Mouse (Mus musculus): ENCODE measurements at regions not wholly inside any gene's neighbourhood (a gene's known extent, or its start where the extent isn't known, plus 50 kb on each side); places are given as distances from the start of the nearest gene placed in this dataset.
"Not testable (repeated sequence)": the region's sequence is repeated elsewhere in the genome, so short reads cannot be mapped to it uniquely, and the experiment has no call there.

DNA sequence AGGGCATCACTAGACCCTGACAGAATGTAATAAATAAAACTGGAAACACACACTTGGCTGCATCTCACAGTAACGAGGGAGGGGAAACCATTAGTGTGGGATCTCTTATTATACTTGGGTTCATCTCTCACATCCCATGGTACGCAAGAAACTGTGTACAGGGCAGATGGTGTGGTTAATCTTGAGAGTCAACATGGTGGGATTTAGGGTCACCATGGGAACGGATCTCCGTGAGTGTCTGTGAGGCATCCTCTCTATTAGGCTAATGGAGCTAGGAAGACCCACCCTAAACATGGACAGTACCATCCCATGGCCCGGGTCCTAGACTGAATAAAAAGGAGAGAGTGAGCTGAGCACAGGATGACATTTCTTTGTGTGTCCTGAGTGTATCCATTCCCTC, 130.1 kb upstream of the Dapk1 start:
- DNase-seq (ENCODE audit: low spot score in 2 of 2) = no peak

DNA sequence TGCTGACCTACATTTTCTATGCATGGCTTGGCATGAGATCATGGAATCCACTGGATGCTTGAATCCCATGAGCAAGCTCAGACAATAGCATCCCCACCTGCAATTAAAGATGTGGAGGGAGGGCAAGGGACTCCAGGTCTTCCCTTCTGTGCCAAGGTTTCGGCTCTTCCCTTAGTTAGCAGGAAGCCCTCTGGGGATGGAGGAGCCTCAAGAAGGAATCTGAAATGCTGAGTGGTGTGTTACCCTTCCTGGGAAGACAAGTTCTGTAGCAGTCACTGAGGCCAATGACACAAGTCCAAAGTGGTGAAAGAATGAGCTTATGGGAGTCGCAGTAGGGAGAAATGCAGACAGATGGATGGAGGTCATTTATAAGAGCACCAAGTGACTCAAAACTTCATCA, 125.4 kb upstream of the Dapk1 start:
- DNase-seq (ENCODE audit: low spot score in 2 of 2) = no peak

- DNase-seq (ENCODE audit: low spot score in 2 of 2) = no peak
These were observed 123.4 kb upstream of the Dapk1 start for GRCm38 (mm10) chr13:60478301-60478700.

- DNase-seq (ENCODE audit: low spot score in 2 of 2) = no peak
These were observed 122.5 kb upstream of the Dapk1 start for GRCm38 (mm10) chr13:60479043-60479861.

GRCm38 (mm10) chr13:60479862-60480730, 121.7 kb upstream of the Dapk1 start:
- DNase-seq (ENCODE audit: low spot score in 2 of 2) = no peak

GRCm38 (mm10) chr13:60480731-60481431, 120.9 kb upstream of the Dapk1 start:
- DNase-seq (ENCODE audit: low spot score in 2 of 2) = no peak

DNA sequence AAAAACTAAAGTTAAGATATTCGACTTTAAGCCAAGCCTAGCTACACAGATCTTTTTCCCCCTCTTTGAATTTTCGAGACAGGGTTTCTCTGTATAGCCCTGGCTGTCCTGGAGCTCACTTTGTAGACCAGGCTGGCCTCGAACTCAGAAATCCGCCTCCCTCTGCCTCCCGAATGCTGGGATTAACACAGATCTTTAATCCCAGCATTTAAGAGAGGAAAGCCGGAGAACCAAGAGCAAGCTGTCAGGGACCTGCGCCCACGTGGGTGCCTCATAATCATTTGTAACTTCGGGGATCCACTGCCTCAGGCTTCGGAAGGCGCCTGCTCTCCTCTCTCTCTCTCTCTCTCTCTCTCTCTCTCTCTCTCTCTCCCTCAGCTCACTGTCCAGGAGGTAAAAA, 120.3 kb upstream of the Dapk1 start:
- DNase-seq (ENCODE audit: low spot score in 2 of 2) = not testable (repeated sequence)

- no peak for DNase-seq (ENCODE audit: low spot score in 2 of 2)
These were observed 119.8 kb upstream of the Dapk1 start for GRCm38 (mm10) chr13:60481946-60482345.

- no peak for DNase-seq (ENCODE audit: low spot score in 2 of 2)
These were observed 115.6 kb upstream of the Dapk1 start for GRCm38 (mm10) chr13:60486105-60486504.

DNA sequence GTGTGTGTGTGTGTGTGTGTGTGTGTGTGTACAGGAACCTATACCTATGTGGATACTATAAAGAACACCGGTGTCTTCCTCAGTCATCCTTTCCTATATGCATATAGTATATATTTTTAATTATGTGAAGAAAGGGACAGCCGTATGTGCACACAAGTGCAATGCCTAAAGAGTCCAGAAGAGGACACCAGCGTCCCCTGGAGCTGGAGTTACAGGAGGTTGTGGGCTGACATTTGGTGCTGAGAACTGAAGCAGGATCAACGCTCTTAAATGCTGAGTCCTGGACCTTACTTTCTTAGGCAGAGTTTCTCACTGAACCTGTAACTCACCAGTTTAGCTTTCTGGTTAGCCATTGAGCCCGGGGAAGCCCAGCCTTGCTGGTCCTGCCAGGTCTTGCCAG, 114.9 kb upstream of the Dapk1 start:
- no peak for DNase-seq (ENCODE audit: low spot score in 2 of 2)

GRCm38 (mm10) chr13:60488131-60488883, 113.4 kb upstream of the Dapk1 start:
- DNase-seq (ENCODE audit: low spot score in 2 of 2) = no peak

DNA sequence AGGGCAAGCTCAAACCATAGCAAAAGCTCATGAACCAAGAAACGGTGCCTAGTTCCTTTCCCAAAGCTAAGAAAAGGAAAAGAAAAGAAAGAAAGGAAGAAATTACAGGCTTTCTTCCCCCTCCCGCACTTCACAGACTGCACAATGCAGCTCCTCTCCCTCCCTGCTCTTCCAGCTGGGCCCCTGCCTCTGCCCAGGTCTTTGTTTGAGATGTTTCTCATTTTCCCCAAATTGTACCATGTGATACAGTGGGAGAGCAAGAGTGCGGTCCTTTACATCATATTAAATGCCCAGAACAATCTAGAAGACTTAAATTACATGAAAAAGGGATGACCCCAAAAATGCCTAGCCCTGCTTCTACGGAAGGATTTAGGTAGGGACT, 112.9 kb upstream of the Dapk1 start:
- no peak for DNase-seq (ENCODE audit: low spot score in 2 of 2)

GRCm38 (mm10) chr13:60491948-60492464, 109.7 kb upstream of the Dapk1 start:
- DNase-seq (ENCODE audit: low spot score in 2 of 2) = no peak

DNA sequence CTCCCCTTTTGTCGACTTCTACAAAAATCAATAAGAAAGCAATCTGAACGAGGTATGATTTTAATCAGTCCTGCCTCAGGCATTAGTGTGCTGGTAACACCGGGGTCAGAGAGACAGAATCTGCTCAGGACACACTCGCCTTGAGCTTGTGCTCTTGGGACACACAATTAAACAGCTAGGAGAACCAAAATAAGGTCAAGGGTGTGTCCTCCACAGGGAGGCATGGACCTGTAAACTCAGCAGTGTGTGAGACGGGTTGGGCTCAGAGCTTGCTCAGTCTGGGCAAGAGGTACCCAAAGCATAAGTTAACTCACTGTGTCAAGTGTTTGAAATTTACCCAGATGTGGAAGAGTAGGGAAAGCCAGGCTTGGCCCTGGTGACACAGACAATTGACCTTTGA, 107.9 kb upstream of the Dapk1 start:
- no peak for DNase-seq (ENCODE audit: low spot score in 2 of 2)

DNA sequence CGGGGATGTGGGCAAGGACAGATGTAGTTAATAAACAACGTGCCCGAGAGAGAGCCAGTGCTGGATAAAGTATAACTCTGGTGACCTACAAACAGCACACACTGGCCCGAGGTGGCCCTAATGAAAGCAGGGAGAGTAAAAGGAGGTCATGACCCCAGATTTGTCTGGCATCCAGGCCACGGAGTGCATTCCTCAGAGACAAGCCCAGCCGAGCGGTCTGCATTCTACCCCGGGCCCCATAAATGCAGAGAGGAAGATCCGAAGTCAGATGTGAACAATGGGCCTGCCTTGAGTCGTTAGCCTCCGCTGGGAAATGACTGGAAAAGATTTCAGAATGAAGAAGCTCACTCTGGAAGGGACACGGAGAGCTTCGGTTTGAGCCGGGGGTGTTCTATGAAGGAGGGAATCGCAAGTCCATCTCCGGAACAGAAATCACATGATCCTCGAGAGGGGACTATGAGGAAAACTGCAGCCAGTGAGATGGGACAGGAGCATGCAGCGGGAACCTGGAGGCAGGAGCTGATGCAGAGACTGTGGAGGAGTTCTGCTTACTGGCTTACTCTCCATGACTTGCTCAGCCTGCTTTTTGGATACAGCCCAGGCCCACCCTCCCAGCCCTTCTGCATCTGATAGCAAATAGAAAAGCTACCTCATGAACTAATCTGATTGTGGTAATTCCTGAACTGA, 103.9 kb upstream of the Dapk1 start:
- no peak for DNase-seq (ENCODE audit: low spot score in 2 of 2)

GRCm38 (mm10) chr13:60504196-60504595, 97.6 kb upstream of the Dapk1 start:
- DNase-seq (ENCODE audit: low spot score in 2 of 2) = no peak

- DNase-seq (ENCODE audit: low spot score in 2 of 2) = no peak
These were observed 94.1 kb upstream of the Dapk1 start for GRCm38 (mm10) chr13:60507611-60508010.

GRCm38 (mm10) chr13:60508054-60508453, 93.7 kb upstream of the Dapk1 start:
- no peak for DNase-seq (ENCODE audit: low spot score in 2 of 2)

DNA sequence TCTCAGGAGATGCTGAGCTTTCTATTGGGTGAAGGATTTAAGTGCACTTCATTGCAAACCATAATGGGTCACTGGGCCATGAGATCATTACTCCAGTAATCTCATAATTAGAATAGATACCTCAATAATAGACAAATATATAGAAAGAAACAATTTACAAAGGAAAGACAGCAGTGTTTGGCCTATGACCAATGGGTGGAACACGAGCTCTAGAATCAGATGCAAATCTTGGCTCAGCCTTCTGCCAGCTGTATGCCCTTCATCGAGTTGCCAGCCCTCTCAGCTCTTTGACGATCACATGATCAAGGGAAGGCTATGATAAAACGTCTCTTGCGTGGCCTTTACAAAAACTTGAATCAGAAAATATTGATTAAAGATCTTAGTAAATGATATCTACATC, 92.9 kb upstream of the Dapk1 start:
- DNase-seq (ENCODE audit: low spot score in 2 of 2) = no peak

GRCm38 (mm10) chr13:60511101-60511500, 90.6 kb upstream of the Dapk1 start:
- DNase-seq (ENCODE audit: low spot score in 2 of 2) = no peak

GRCm38 (mm10) chr13:60511628-60512027, 90.1 kb upstream of the Dapk1 start:
- DNase-seq (ENCODE audit: low spot score in 2 of 2) = no peak
